Mouse (Mus musculus): Measurements from ENCODE around the gene Coro1b. TPM values are rescaled to one million over a fixed set of nuclear protein-coding genes. Genes with fewer than 3 reads are reported as not detected.

Gene Coro1b
- total RNA-seq (2012; rRNA removed) (172 and 194 TPM in 2 replicates), total RNA-seq (2014; rRNA removed) (154 and 179 TPM in 2 replicates), polyA plus RNA-seq (2012; ENCODE audit: insufficient read length, low read depth) (265 and 293 TPM in 2 replicates)

- dilution Hi-C loops (cut with MboI; ENCODE audit: extremely low pct_ligation_motif_present, extremely low pct_unique_long_range_greater_than_20kb, low sequenced_read_pairs) (no loop called here), in situ Hi-C loops (cut with MboI; ENCODE audit: low pct_ligation_motif_present, low pct_unique_long_range_greater_than_20kb, low sequenced_read_pairs) (no loop called here)
- Histone ChIP-seq H3K4me3 (replicated peaks in 1 of 3; ENCODE audit: low read depth in 2 of 3, low read length in 2 of 3, poor library complexity in 1 of 3) (peak within 1 kb of the TSS; percentile 52 to 92 (median 77)), H3K4me1 (ENCODE audit: control insufficient read depth in 1 of 2, insufficient read depth in 2 of 2) (peaks cover 45 to 75% of the 10 kb centered on the region in 2 experiments), H3K36me3 (replicated peaks in 1 of 2; ENCODE audit: control insufficient read depth in 1 of 2, insufficient read depth in 1 of 2, low read length in 1 of 2) (peaks cover 27 to 39% of the 10 kb centered on the region in 2 experiments), H3K27me3 (replicated peaks) (no peaks in the 10 kb centered on the region), H3K27ac (ENCODE audit: insufficient read depth, low read depth) (peak within 1 kb of the TSS; percentile 84), H3K9me3 (replicated peaks; ENCODE audit: low read length) (peaks cover 5% of the 10 kb centered on the region), H3K4me2 (ENCODE audit: insufficient read depth, low read depth, poor library complexity, severe bottlenecking) (peak within 1 kb of the TSS; percentile 93), H3K9ac (ENCODE audit: insufficient read depth, low read depth) (peak within 1 kb of the TSS; percentile 96), H3K79me2 (replicated peaks; ENCODE audit: control insufficient read depth, extremely low read depth, insufficient read depth, poor library complexity, severe bottlenecking) (peaks cover 15% of the 10 kb centered on the region)
- peak; percentile 86 for DNase-seq (ENCODE audit: extremely low read depth)
- TF ChIP-seq USF1 (IDR thresholded peaks at IDR 0.05; ENCODE audit: low read depth, low read length), result peak; percentile 56
- peak; percentile 70 for TF ChIP-seq POLR2A (IDR thresholded peaks at IDR 0.05; ENCODE audit: low read depth, low read length)
- 0 out of 2 replicates have a peak, but pooled peaks have one; percentile 39 for TF ChIP-seq NRF1 (IDR thresholded peaks at IDR 0.05; ENCODE audit: low read depth, low read length)
- TF ChIP-seq MYC (IDR thresholded peaks at IDR 0.05; ENCODE audit: low read depth, low read length), result no peak
- no peak for TF ChIP-seq TBP (conservative IDR thresholded peaks at IDR 0.05; ENCODE audit: low read depth, low read length)
- no peak for TF ChIP-seq CTCF (conservative IDR thresholded peaks at IDR 0.05 in 1 of 2, IDR thresholded peaks at IDR 0.05 in 1 of 2; ENCODE audit: low read depth in 2 of 2, low read length in 2 of 2)
- no peak for TF ChIP-seq GABPA (IDR thresholded peaks at IDR 0.05; ENCODE audit: insufficient replicate concordance, low read depth, low read length)
- 0 out of 2 replicates have a peak, but pooled peaks have one; percentile 28 for TF ChIP-seq UBTF (IDR thresholded peaks at IDR 0.05; ENCODE audit: low read depth, low read length)
- peak; percentile 66 for TF ChIP-seq TCF12 (IDR thresholded peaks at IDR 0.05; ENCODE audit: low read depth, low read length)
- TF ChIP-seq CHD1 (IDR thresholded peaks at IDR 0.05; ENCODE audit: low read depth, low read length), result no peak
- TF ChIP-seq PAX5 (IDR thresholded peaks at IDR 0.05; ENCODE audit: low read length), result no peak
- no peak for TF ChIP-seq MXI1 (IDR thresholded peaks at IDR 0.05; ENCODE audit: low read depth, low read length)
- peak; percentile 95 for TF ChIP-seq ELF1 (IDR thresholded peaks at IDR 0.05; ENCODE audit: low read depth, low read length)
- TF ChIP-seq POLR2AphosphoS2 (IDR thresholded peaks at IDR 0.05; ENCODE audit: low read depth, low read length), result no peak
- no peak for TF ChIP-seq JUN (IDR thresholded peaks at IDR 0.05; ENCODE audit: insufficient read depth, low read depth, low read length)
- TF ChIP-seq USF2 (conservative IDR thresholded peaks at IDR 0.05; ENCODE audit: low read depth, low read length), result no peak
- no peak for TF ChIP-seq MEF2A (IDR thresholded peaks at IDR 0.05; ENCODE audit: borderline replicate concordance, low read depth, low read length)
- TF ChIP-seq EP300 (IDR thresholded peaks at IDR 0.05; ENCODE audit: low read length), result no peak
- peak; percentile 30; the same call in 1 of the 2 replicates for TF ChIP-seq NELFE (IDR thresholded peaks at IDR 0.05; ENCODE audit: low read depth, low read length)
- TF ChIP-seq CHD2 (IDR thresholded peaks at IDR 0.05; ENCODE audit: low read length), result no peak
- TF ChIP-seq ETS1 (conservative IDR thresholded peaks at IDR 0.05; ENCODE audit: low read depth, low read length), result 0 out of 2 replicates have a peak, but pooled peaks have one; percentile 16
- TF ChIP-seq MAZ (IDR thresholded peaks at IDR 0.05; ENCODE audit: low read depth, low read length), result no peak
- no peak for TF ChIP-seq SIN3A (IDR thresholded peaks at IDR 0.05; ENCODE audit: low read length)
- no peak for TF ChIP-seq E2F4 (IDR thresholded peaks at IDR 0.05; ENCODE audit: insufficient replicate concordance, low read depth, low read length)
- TF ChIP-seq IRF4 (IDR thresholded peaks at IDR 0.05; ENCODE audit: low read depth, low read length), result peak; percentile 55; the same call in 1 of the 2 replicates
- no peak; the same call in 1 of the 2 replicates for TF ChIP-seq MAX (IDR thresholded peaks at IDR 0.05; ENCODE audit: low read length)
- no peak for TF ChIP-seq ZC3H11A (IDR thresholded peaks at IDR 0.05; ENCODE audit: low read depth, low read length)
- no peak for TF ChIP-seq RCOR1 (conservative IDR thresholded peaks at IDR 0.05; ENCODE audit: low read depth, low read length)
- no peak for TF ChIP-seq RAD21 (IDR thresholded peaks at IDR 0.05; ENCODE audit: low read depth, low read length)
- no peak for TF ChIP-seq JUND (conservative IDR thresholded peaks at IDR 0.05; ENCODE audit: low read depth, low read length)
- no peak for TF ChIP-seq ZKSCAN1 (IDR thresholded peaks at IDR 0.05; ENCODE audit: borderline replicate concordance, low read depth, low read length)
- no peak for TF ChIP-seq SMC3 (IDR thresholded peaks at IDR 0.05; ENCODE audit: low read depth, low read length)
- TF ChIP-seq BHLHE40 (IDR thresholded peaks at IDR 0.05; ENCODE audit: low read depth, low read length), result peak; percentile 96
- no peak for TF ChIP-seq KAT2A (IDR thresholded peaks at IDR 0.05; ENCODE audit: insufficient replicate concordance, low read length)
- peak; percentile 60 for TF ChIP-seq HCFC1 (IDR thresholded peaks at IDR 0.05; ENCODE audit: low read depth, low read length)
These were observed at the start of gene Coro1b for GRCm38 (mm10) chr19:4148491-4148806. Gene Coro1b, plus strand, starts transcription at chr19:4148619.
